Mouse (Mus musculus) lung, postnatal 0 days (tissue): ENCODE data around the gene Hectd3.

Source experiments
- CTCF ChIP-seq: IDR thresholded peaks from 2 replicates; pipeline ENCODE4 v1.5.1; 2016; ENCODE audit warnings: antibody characterized with exemption, mild to moderate bottlenecking
- EP300 ChIP-seq: IDR thresholded peaks from 2 replicates; pipeline ENCODE4 v1.6.1; 2016; ENCODE audit warnings: antibody characterized with exemption, mild to moderate bottlenecking, control low read depth

DNA sequence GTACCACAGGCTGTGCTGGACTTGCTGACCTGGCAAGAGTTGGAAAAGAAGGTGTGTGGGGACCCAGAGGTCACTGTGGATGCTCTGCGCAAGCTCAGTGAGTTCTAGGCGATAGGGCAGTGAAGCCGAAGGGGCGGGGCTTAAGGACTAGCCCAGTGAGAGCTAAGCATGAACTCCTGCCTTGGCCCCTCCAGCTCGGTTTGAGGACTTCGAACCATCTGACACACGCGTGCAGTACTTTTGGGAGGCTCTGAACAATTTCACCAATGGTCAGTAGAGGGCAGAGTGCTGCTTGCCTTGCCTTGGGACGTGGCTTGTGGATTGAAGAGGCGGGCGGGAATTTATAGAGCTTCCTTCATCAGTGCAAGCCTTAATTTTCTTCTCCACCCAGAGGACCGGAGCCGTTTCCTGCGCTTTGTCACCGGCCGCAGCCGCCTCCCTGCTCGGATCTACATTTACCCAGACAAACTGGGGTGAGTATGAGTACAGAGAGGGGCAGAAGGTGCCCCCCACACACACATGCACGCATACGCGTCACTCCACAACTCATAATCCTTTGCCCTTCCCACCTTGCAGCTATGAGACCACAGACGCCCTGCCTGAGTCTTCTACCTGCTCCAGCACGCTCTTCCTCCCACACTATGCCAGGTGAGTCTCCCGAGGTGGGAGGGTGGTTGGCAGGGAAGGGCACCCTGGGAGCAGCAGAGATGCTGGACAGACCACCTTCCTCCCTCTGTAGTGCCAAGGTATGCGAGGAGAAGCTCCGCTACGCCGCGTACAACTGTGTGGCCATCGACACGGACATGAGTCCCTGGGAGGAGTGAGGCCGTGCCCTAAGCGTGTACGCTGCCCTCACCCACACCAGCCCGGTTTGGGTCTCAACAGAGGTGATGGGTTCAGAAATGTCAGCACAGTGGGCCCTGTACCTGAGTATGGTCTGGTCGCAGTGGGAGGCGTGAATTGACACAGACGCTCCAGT is 7.7 kb downstream of the Hectd3 start:
- TF ChIP-seq CTCF (peak; percentile 87), EP300 (no peak)
